Mouse (Mus musculus) cerebellum, adult 2 months (tissue): Measurements from ENCODE around the gene Gtf2h4. TPM values are rescaled to one million over a fixed set of nuclear protein-coding genes. Genes with fewer than 3 reads are reported as not detected.

Source experiments
- DNase-seq, 2 experiments: peaks; one replicate each; pipeline ENCODE4 v3.0.0; 2021
- H3K27ac ChIP-seq: fragments of 200-500 bp; 2 replicates; pipeline ENCODE4 v1.5.1; 2012; ENCODE audit warnings: low read length, control low read depth, inconsistent platforms; ENCODE audit not compliant: insufficient read depth
- H3K27me3 ChIP-seq: fragments of 200-500 bp; 2 replicates; pipeline ENCODE4 v1.6.1; 2012; ENCODE audit warnings: inconsistent platforms, mild to moderate bottlenecking, low read length, moderate library complexity; ENCODE audit not compliant: control insufficient read depth, insufficient read depth
- H3K4me1 ChIP-seq: fragments of 200-500 bp; 2 replicates; pipeline ENCODE4 v1.6.1; 2011; ENCODE audit warnings: low read length; ENCODE audit not compliant: control insufficient read depth, insufficient read depth
- H3K4me3 ChIP-seq: fragments of 200-500 bp; replicated peaks from 2 replicates; pipeline ENCODE3; 2011; ENCODE audit warnings: mild to moderate bottlenecking, low read depth, low read length, control low read depth; ENCODE audit not compliant: insufficient read depth
- CTCF ChIP-seq: fragments of 200-500 bp; IDR thresholded peaks from 2 replicates; pipeline ENCODE4 v1.5.1; 2011; ENCODE audit warnings: low read depth, mild to moderate bottlenecking, control low read depth, low read length, moderate library complexity, borderline replicate concordance; ENCODE audit not compliant: insufficient read depth
- POLR2A ChIP-seq: fragments of 200-500 bp; IDR thresholded peaks from 2 replicates; pipeline ENCODE4 v1.6.1; 2011; ENCODE audit warnings: low read length, control low read depth, borderline replicate concordance; ENCODE audit not compliant: insufficient read depth
- WGBS: fragments of 180-500 bp; shearing (Covaris S2); methylation state at CpG from one replicate; pipeline ENCODE4 v1.1.7; 2018; 5-methylcytosine and 5-hydroxymethylcytosine counted together
- polyA plus RNA-seq: library from polyadenylated mRNA; depleted of rRNA; stranded (reverse); fragments of >200 nt; gene quantifications from 2 replicates; pipeline ENCODE4 v1.2.3, GENCODE M21; 2012

The Gtf2h4 gene
- polyA plus RNA-seq, 1 experiment = 30.7 TPM

GRCm38 (mm10) chr17:35708611-35709010, 35.1 kb upstream of the Gtf2h4 start:
- no peak for DNase-seq
- no peak overlapping the region for H3K4me3 ChIP-seq
- WGBS = 93% methylated on average over 2 of the region's 2 CpGs
- TF ChIP-seq CTCF (no peak), POLR2A (no peak)
- H3K27ac ChIP-seq = no peak overlapping the region
- H3K4me1 ChIP-seq = peaks cover 24% of the 10 kb centered on the region
- no peaks in the 10 kb centered on the region for H3K27me3 ChIP-seq

GRCm38 (mm10) chr17:35707929-35708328, 34.4 kb upstream of the Gtf2h4 start:
- DNase-seq = no peak
- H3K27me3 ChIP-seq = no peaks in the 10 kb centered on the region
- H3K4me3 ChIP-seq = no peak overlapping the region
- no peak overlapping the region for H3K27ac ChIP-seq
- TF ChIP-seq POLR2A (no peak), CTCF (no peak)
- WGBS = 63% methylated on average over 7 of the region's 7 CpGs
- peaks cover 25% of the 10 kb centered on the region for H3K4me1 ChIP-seq

- peak in 1 of 2 experiments; percentile 43 for DNase-seq
- Histone ChIP-seq H3K27me3 (no peaks in the 10 kb centered on the region), H3K27ac (no peak overlapping the region), H3K4me1 (peaks cover 25% of the 10 kb centered on the region), H3K4me3 (no peak overlapping the region)
- TF ChIP-seq CTCF (peak; percentile 67; the same call in 1 of the 2 replicates), POLR2A (no peak)
- 23% methylated on average over 4 of the region's 4 CpGs for WGBS
Observed at GRCm38 (mm10) chr17:35705836-35706235, 32.3 kb upstream of the Gtf2h4 start.

- peak within 1 kb of the TSS; percentile 17 for H3K4me3 ChIP-seq
- DNase-seq = peak in 1 of 2 experiments; percentile 44
- TF ChIP-seq CTCF = no peak
- WGBS = 17% methylated on average over 19 of the region's 19 CpGs
- H3K4me1 ChIP-seq = peaks cover 18% of the 10 kb centered on the region
- peak within 1 kb of the TSS; percentile 56; the same call in 1 of the 2 replicates for H3K27ac ChIP-seq
- H3K27me3 ChIP-seq = no peaks in the 10 kb centered on the region
Observed at GRCm38 (mm10) chr17:35704621-35705464, 31.3 kb upstream of the Gtf2h4 start, which contains the start of gene Ddr1. Ddr1 (minus strand) TSS chr17:35704621.

- Histone ChIP-seq H3K4me1 (peaks cover 18% of the 10 kb centered on the region), H3K27ac (peak overlapping the region; percentile 31; the same call in 1 of the 2 replicates), H3K4me3 (peak overlapping the region; percentile 17), H3K27me3 (no peaks in the 10 kb centered on the region)
- DNase-seq = no peak
- WGBS = 33% methylated on average over 14 of the region's 14 CpGs
- TF ChIP-seq CTCF (no peak), POLR2A (no peak)
Observed at GRCm38 (mm10) chr17:35703751-35704271, 30.3 kb upstream of the Gtf2h4 start.

GRCm38 (mm10) chr17:35703065-35703464, 29.5 kb upstream of the Gtf2h4 start:
- TF ChIP-seq CTCF (no peak), POLR2A (no peak)
- no peak overlapping the region for H3K27ac ChIP-seq
- H3K4me3 ChIP-seq = no peak overlapping the region
- no peak for DNase-seq
- H3K27me3 ChIP-seq = no peaks in the 10 kb centered on the region
- H3K4me1 ChIP-seq = peaks cover 23% of the 10 kb centered on the region
- WGBS = 44% methylated on average over 2 of the region's 2 CpGs

- 38% methylated on average over 4 of the region's 4 CpGs for WGBS
- peaks cover 25% of the 10 kb centered on the region for H3K4me1 ChIP-seq
- H3K27ac ChIP-seq = peak overlapping the region; percentile 87
- no peak for TF ChIP-seq CTCF
- no peak for TF ChIP-seq POLR2A
- H3K4me3 ChIP-seq = no peak overlapping the region
- H3K27me3 ChIP-seq = no peaks in the 10 kb centered on the region
- DNase-seq = no peak
Observed at GRCm38 (mm10) chr17:35702605-35703004, 29.1 kb upstream of the Gtf2h4 start.

GRCm38 (mm10) chr17:35701978-35702461, 28.5 kb upstream of the Gtf2h4 start:
- peaks cover 29% of the 10 kb centered on the region for H3K4me1 ChIP-seq
- TF ChIP-seq CTCF = no peak
- peak; percentile 27; the same call in 1 of the 2 replicates for TF ChIP-seq POLR2A
- 9% methylated on average over 16 of the region's 16 CpGs for WGBS
- H3K27ac ChIP-seq = peak overlapping the region; percentile 87
- H3K4me3 ChIP-seq = peak overlapping the region; percentile 88
- peak; percentile 74 to 75 for DNase-seq
- no peaks in the 10 kb centered on the region for H3K27me3 ChIP-seq
